Mouse (Mus musculus) heart, embryonic 15.5 days (tissue): ENCODE data around the gene Gm45713. TPM values are rescaled to one million over a fixed set of nuclear protein-coding genes. Genes with fewer than 3 reads are reported as not detected.
A peak's percentile ranks its signal among the peaks of the same experiment; 100 is the strongest.
"Not testable (repeated sequence)": the region's sequence is repeated elsewhere in the genome, so short reads cannot be mapped to it uniquely, and the experiment has no call there.

Experiments used
- ATAC-seq: fragments of 200-750 bp; cut with Nextera tagmentation; replicated peaks from 2 replicates; pipeline ENCODE4 v1.8.0; 2017; ENCODE audit warnings: low read depth, moderate TSS enrichment; ENCODE audit not compliant: insufficient number of reproducible peaks, insufficient read depth, low FRiP score
- H3K27ac ChIP-seq: fragments of 300-500 bp; sonication (generic); 2 replicates; pipeline ENCODE4 v1.5.1; 2015; ENCODE audit warnings: mild to moderate bottlenecking, inconsistent platforms
- H3K27me3 ChIP-seq: fragments of 300-500 bp; sonication (generic); 2 replicates; pipeline ENCODE4 v1.6.1; 2015; ENCODE audit warnings: inconsistent platforms
- H3K36me3 ChIP-seq: fragments of 300-500 bp; sonication (generic); 2 replicates; pipeline ENCODE4 v1.6.1; 2015; ENCODE audit warnings: mild to moderate bottlenecking, inconsistent platforms
- H3K4me1 ChIP-seq: fragments of 300-500 bp; sonication (generic); replicated peaks from 2 replicates; pipeline ENCODE4 v1.6.1; 2015; ENCODE audit warnings: inconsistent platforms
- H3K4me2 ChIP-seq: fragments of 300-500 bp; sonication (generic); 2 replicates; pipeline ENCODE4 v1.6.1; 2015; ENCODE audit warnings: inconsistent platforms, mild to moderate bottlenecking, moderate library complexity
- H3K4me3 ChIP-seq: fragments of 300-500 bp; sonication (generic); 2 replicates; pipeline ENCODE4 v1.5.1; 2015; ENCODE audit warnings: mild to moderate bottlenecking, inconsistent platforms
- H3K9ac ChIP-seq: fragments of 300-500 bp; sonication (generic); 2 replicates; pipeline ENCODE4 v1.6.1; 2015; ENCODE audit warnings: mild to moderate bottlenecking, inconsistent platforms
- H3K9me3 ChIP-seq: fragments of 300-500 bp; sonication (generic); replicated peaks from 2 replicates; pipeline ENCODE4 v1.6.1; 2016; ENCODE audit warnings: inconsistent platforms
- WGBS: fragments of 180-500 bp; shearing (Covaris S2); methylation state at CpG from one replicate; pipeline ENCODE4 v1.1.7; 2015; ENCODE audit warnings: mixed read lengths; 5-methylcytosine and 5-hydroxymethylcytosine counted together
- polyA plus RNA-seq: library from polyadenylated mRNA; unstranded; fragments of >200 nt; fragmentation: Nextera tagmentation; extraction: Ambion mirVana; gene quantifications from 2 replicates; pipeline ENCODE4 v1.2.1, GENCODE M21; 2015

Gm45713 gene
- polyA plus RNA-seq, 1 experiment from 2014 or later = not detected

GRCm38 (mm10) chr7:45154096-45154992 is 18.3 kb upstream of the Gm45713 start, which contains the start of the genes Pih1d1 and Aldh16a1:
Gene Pih1d1, plus strand, starts transcription at chr7:45154303.
Gene Aldh16a1, minus strand, starts transcription at chr7:45154584.
- Histone ChIP-seq H3K4me2 (peak within 1 kb of the TSS; percentile 69), H3K9ac (peak within 1 kb of the TSS; percentile 87), H3K36me3 (peaks cover 10% of the 10 kb centered on the region; the same call in 1 of the 2 replicates), H3K4me3 (peak within 1 kb of the TSS; percentile 91), H3K27ac (peak within 1 kb of the TSS; percentile 99), H3K27me3 (no peaks in the 10 kb centered on the region), H3K9me3 (no peaks in the 10 kb centered on the region), H3K4me1 (peaks cover 15% of the 10 kb centered on the region)
- 3% methylated on average over 69 of the region's 69 CpGs for WGBS
- ATAC-seq = peak; percentile 94

- Histone ChIP-seq H3K36me3 (peaks cover 5% of the 10 kb centered on the region; the same call in 1 of the 2 replicates), H3K4me3 (peak overlapping the region; percentile 91), H3K4me1 (peaks cover 15% of the 10 kb centered on the region), H3K9ac (peak overlapping the region; percentile 87), H3K27me3 (no peaks in the 10 kb centered on the region), H3K4me2 (peak overlapping the region; percentile 69), H3K9me3 (no peaks in the 10 kb centered on the region), H3K27ac (peak overlapping the region; percentile 99)
- 3% methylated on average over 5 of the region's 5 CpGs for WGBS
- no peak for ATAC-seq
Observed at GRCm38 (mm10) chr7:45153586-45153985, 17.6 kb upstream of the Gm45713 start.

- not testable (repeated sequence) for H3K27me3 ChIP-seq, H3K9me3 ChIP-seq, H3K9ac ChIP-seq, ATAC-seq, H3K36me3 ChIP-seq, H3K27ac ChIP-seq
- peaks cover 21% of the 10 kb centered on the region for H3K4me1 ChIP-seq
- peak overlapping the region; percentile 91 for H3K4me3 ChIP-seq
- peak overlapping the region; percentile 69; the same call in 1 of the 2 replicates for H3K4me2 ChIP-seq
- 92% methylated on average over 2 of the region's 2 CpGs for WGBS
Observed at GRCm38 (mm10) chr7:45153052-45153451, 17.0 kb upstream of the Gm45713 start.

- ATAC-seq = no peak
- H3K27ac ChIP-seq = peak overlapping the region; percentile 11; the same call in 1 of the 2 replicates
- H3K4me2 ChIP-seq = no peak overlapping the region
- no peaks in the 10 kb centered on the region for H3K9me3 ChIP-seq
- peaks cover 24% of the 10 kb centered on the region for H3K4me1 ChIP-seq
- no peaks in the 10 kb centered on the region for H3K27me3 ChIP-seq
- H3K4me3 ChIP-seq = no peak overlapping the region
- no peaks in the 10 kb centered on the region; the same call in 1 of the 2 replicates for H3K36me3 ChIP-seq
- 48% methylated on average over 11 of the region's 11 CpGs for WGBS
- no peak overlapping the region for H3K9ac ChIP-seq
Observed at GRCm38 (mm10) chr7:45151303-45151702, 15.3 kb upstream of the Gm45713 start.

GRCm38 (mm10) chr7:45150321-45150720 is 14.3 kb upstream of the Gm45713 start:
- Histone ChIP-seq H3K9ac (no peak overlapping the region), H3K4me2 (no peak overlapping the region), H3K27ac (no peak overlapping the region), H3K9me3 (no peaks in the 10 kb centered on the region), H3K4me3 (no peak overlapping the region), H3K4me1 (peaks cover 24% of the 10 kb centered on the region), H3K27me3 (no peaks in the 10 kb centered on the region), H3K36me3 (peaks cover 4% of the 10 kb centered on the region; the same call in 1 of the 2 replicates)
- WGBS = 65% methylated on average over 4 of the region's 4 CpGs
- no peak for ATAC-seq

GRCm38 (mm10) chr7:45149545-45149944 is 13.5 kb upstream of the Gm45713 start:
- Histone ChIP-seq H3K4me3 (no peak overlapping the region), H3K9me3 (no peaks in the 10 kb centered on the region), H3K4me2 (no peak overlapping the region), H3K27ac (no peak overlapping the region; the same call in 1 of the 2 replicates), H3K36me3 (peaks cover 10% of the 10 kb centered on the region; the same call in 1 of the 2 replicates), H3K27me3 (no peaks in the 10 kb centered on the region), H3K4me1 (peaks cover 17% of the 10 kb centered on the region), H3K9ac (no peak overlapping the region)
- WGBS = 72% methylated on average over 6 of the region's 6 CpGs
- no peak for ATAC-seq

GRCm38 (mm10) chr7:45148534-45149098 is 12.6 kb upstream of the Gm45713 start:
- peaks cover 17% of the 10 kb centered on the region for H3K4me1 ChIP-seq
- H3K27me3 ChIP-seq = no peaks in the 10 kb centered on the region
- no peaks in the 10 kb centered on the region for H3K9me3 ChIP-seq
- ATAC-seq = 0 out of 2 replicates have a peak, but pooled peaks have one; percentile 7
- peak overlapping the region; percentile 39 for H3K27ac ChIP-seq
- no peak overlapping the region for H3K4me2 ChIP-seq
- H3K9ac ChIP-seq = no peak overlapping the region
- 29% methylated on average over 4 of the region's 4 CpGs for WGBS
- no peak overlapping the region for H3K4me3 ChIP-seq
- peaks cover 11% of the 10 kb centered on the region; the same call in 1 of the 2 replicates for H3K36me3 ChIP-seq

GRCm38 (mm10) chr7:45147899-45148298 is 11.9 kb upstream of the Gm45713 start:
- H3K9me3 ChIP-seq = no peaks in the 10 kb centered on the region
- no peak overlapping the region for H3K27ac ChIP-seq
- 78% methylated on average over 11 of the region's 11 CpGs for WGBS
- H3K4me1 ChIP-seq = peaks cover 13% of the 10 kb centered on the region
- peaks cover 11% of the 10 kb centered on the region; the same call in 1 of the 2 replicates for H3K36me3 ChIP-seq
- H3K4me2 ChIP-seq = no peak overlapping the region
- ATAC-seq = no peak
- H3K27me3 ChIP-seq = no peaks in the 10 kb centered on the region
- no peak overlapping the region for H3K9ac ChIP-seq
- no peak overlapping the region for H3K4me3 ChIP-seq

GRCm38 (mm10) chr7:45147267-45147666 is 11.2 kb upstream of the Gm45713 start:
- Histone ChIP-seq H3K4me2 (no peak overlapping the region), H3K27me3 (no peaks in the 10 kb centered on the region), H3K9me3 (no peaks in the 10 kb centered on the region), H3K27ac (no peak overlapping the region), H3K9ac (no peak overlapping the region), H3K4me3 (no peak overlapping the region), H3K4me1 (peaks cover 13% of the 10 kb centered on the region), H3K36me3 (peaks cover 11% of the 10 kb centered on the region; the same call in 1 of the 2 replicates)
- 89% methylated on average over 11 of the region's 11 CpGs for WGBS
- ATAC-seq = no peak

- ATAC-seq = no peak
- H3K9ac ChIP-seq = no peak overlapping the region
- no peak overlapping the region for H3K27ac ChIP-seq
- H3K4me2 ChIP-seq = no peak overlapping the region
- no peak overlapping the region for H3K4me3 ChIP-seq
- WGBS = 96% methylated on average over 8 of the region's 8 CpGs
- no peaks in the 10 kb centered on the region for H3K9me3 ChIP-seq
- H3K36me3 ChIP-seq = 0 out of 2 replicates have a peak, but pooled peaks cover 11% of the 10 kb centered on the region
- H3K27me3 ChIP-seq = no peaks in the 10 kb centered on the region
- peaks cover 10% of the 10 kb centered on the region for H3K4me1 ChIP-seq
Observed at GRCm38 (mm10) chr7:45145460-45145859, 9.4 kb upstream of the Gm45713 start.
